Mouse (Mus musculus): Measurements from ENCODE around the gene Fxyd2. TPM values are rescaled to one million over a fixed set of nuclear protein-coding genes. Genes with fewer than 3 reads are reported as not detected.
A peak's percentile ranks its signal among the peaks of the same experiment; 100 is the strongest.

Gene Fxyd2
- polyA plus RNA-seq, 1 experiment from 2014 or later, result 2.6 TPM

- Histone ChIP-seq H3K9me3 (no peaks in the 10 kb centered on the region), H3K4me3 (replicated peaks) (no peak overlapping the region), H3K4me2 (peak overlapping the region; percentile 48), H3K9ac (no peak overlapping the region), H3K36me3 (no peaks in the 10 kb centered on the region), H3K27ac (no peak overlapping the region), H3K27me3 (replicated peaks) (no peaks in the 10 kb centered on the region), H3K4me1 (peaks cover 12% of the 10 kb centered on the region; the same call in 1 of the 2 replicates)
- ATAC-seq (ENCODE audit: insufficient read depth, low FRiP score, low read depth), result no peak
- WGBS, result 6% methylated on average over 10 of the region's 10 CpGs
Observed at GRCm38 (mm10) chr9:45412287-45412686, 12.8 kb downstream of the Fxyd2 start.

GRCm38 (mm10) chr9:45412700-45413477 is 13.4 kb downstream of the Fxyd2 start:
- Histone ChIP-seq H3K27ac (no peak overlapping the region), H3K9me3 (no peaks in the 10 kb centered on the region)
- WGBS, result 83% methylated on average over 4 of the region's 4 CpGs

GRCm38 (mm10) chr9:45413478-45414140 is 14.1 kb downstream of the Fxyd2 start:
- H3K27ac ChIP-seq, result no peak overlapping the region
- H3K9me3 ChIP-seq, result no peaks in the 10 kb centered on the region
- peaks cover 5% of the 10 kb centered on the region; the same call in 1 of the 2 replicates for H3K4me1 ChIP-seq
- WGBS, result 61% methylated on average over 5 of the region's 5 CpGs
- H3K4me3 ChIP-seq (replicated peaks), result no peak overlapping the region
- no peak overlapping the region for H3K4me2 ChIP-seq
- H3K9ac ChIP-seq, result no peak overlapping the region
- no peaks in the 10 kb centered on the region for H3K27me3 ChIP-seq (replicated peaks)
- no peaks in the 10 kb centered on the region for H3K36me3 ChIP-seq
- ATAC-seq (ENCODE audit: insufficient read depth, low FRiP score, low read depth), result no peak

More at GRCm38 (mm10) chr9:45412700-45413477, 13.4 kb downstream of the Fxyd2 start:
- no peaks in the 10 kb centered on the region for H3K36me3 ChIP-seq
- ATAC-seq (ENCODE audit: insufficient read depth, low FRiP score, low read depth), result no peak
- H3K4me3 ChIP-seq (replicated peaks), result no peak overlapping the region
- H3K9ac ChIP-seq, result no peak overlapping the region
- no peak overlapping the region for H3K4me2 ChIP-seq
- H3K27me3 ChIP-seq (replicated peaks), result no peaks in the 10 kb centered on the region
- peaks cover 11% of the 10 kb centered on the region; the same call in 1 of the 2 replicates for H3K4me1 ChIP-seq

DNA sequence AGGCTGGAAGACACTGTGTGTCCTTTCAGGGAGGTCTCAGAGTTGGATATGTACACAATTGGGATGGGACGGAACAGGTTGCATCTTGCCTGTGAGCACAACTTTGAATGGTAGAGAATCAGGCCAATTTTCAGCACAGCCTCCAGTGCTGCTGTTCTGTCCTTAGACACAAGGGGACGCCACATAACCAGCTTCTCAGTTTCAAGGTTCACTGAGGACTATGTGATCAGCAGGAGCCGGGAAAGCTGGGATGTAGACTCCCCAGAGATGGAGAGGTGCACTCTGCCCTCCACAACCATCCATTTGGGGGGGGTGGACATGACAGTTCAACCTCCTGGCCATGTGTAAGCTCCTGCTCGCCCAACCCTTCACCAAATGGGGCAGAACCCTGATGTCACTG is 16.4 kb downstream of the Fxyd2 start:
- no peak overlapping the region for H3K27ac ChIP-seq
- no peak for ATAC-seq (ENCODE audit: insufficient read depth, low FRiP score, low read depth)
- H3K36me3 ChIP-seq, result no peaks in the 10 kb centered on the region
- no peak overlapping the region for H3K4me2 ChIP-seq
- WGBS, result 47% methylated on average over 4 of the region's 4 CpGs
- H3K9ac ChIP-seq, result no peak overlapping the region
- no peak overlapping the region for H3K4me3 ChIP-seq (replicated peaks)
- peaks cover 5% of the 10 kb centered on the region; the same call in 1 of the 2 replicates for H3K4me1 ChIP-seq
- H3K9me3 ChIP-seq, result no peaks in the 10 kb centered on the region
- H3K27me3 ChIP-seq (replicated peaks), result no peaks in the 10 kb centered on the region

GRCm38 (mm10) chr9:45417245-45417644 is 17.8 kb downstream of the Fxyd2 start:
- Histone ChIP-seq H3K4me1 (peaks cover under 1% of the 10 kb centered on the region; the same call in 1 of the 2 replicates), H3K27ac (no peak overlapping the region), H3K36me3 (no peaks in the 10 kb centered on the region), H3K9me3 (no peaks in the 10 kb centered on the region), H3K9ac (no peak overlapping the region), H3K4me3 (replicated peaks) (no peak overlapping the region), H3K4me2 (peak overlapping the region; percentile 30), H3K27me3 (replicated peaks) (no peaks in the 10 kb centered on the region)
- 17% methylated on average over 8 of the region's 8 CpGs for WGBS
- no peak for ATAC-seq (ENCODE audit: insufficient read depth, low FRiP score, low read depth)

DNA sequence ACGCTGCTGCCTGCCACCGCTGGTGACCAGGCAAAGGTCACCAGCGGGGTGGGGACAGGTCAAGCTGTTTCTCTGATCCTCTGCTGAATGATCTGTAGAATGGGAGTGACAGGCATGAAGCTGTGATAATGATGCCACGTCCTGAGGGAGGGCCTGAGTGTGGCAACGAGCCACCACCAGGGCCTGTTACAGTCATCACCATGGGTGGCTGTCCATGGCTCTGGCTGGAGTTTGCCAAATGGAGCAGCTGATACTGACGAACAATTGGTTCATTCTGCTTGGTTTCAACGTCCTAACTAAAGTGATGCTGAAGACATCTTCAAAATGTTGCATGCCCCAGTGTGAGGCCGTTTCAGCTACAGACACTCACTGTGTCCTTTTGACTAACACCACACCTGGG is 18.8 kb downstream of the Fxyd2 start:
- WGBS, result 62% methylated on average over 8 of the region's 8 CpGs
- ATAC-seq (ENCODE audit: insufficient read depth, low FRiP score, low read depth), result no peak
- Histone ChIP-seq H3K27ac (no peak overlapping the region), H3K4me2 (no peak overlapping the region), H3K9me3 (no peaks in the 10 kb centered on the region), H3K4me3 (replicated peaks) (no peak overlapping the region), H3K9ac (no peak overlapping the region), H3K36me3 (no peaks in the 10 kb centered on the region), H3K4me1 (no peaks in the 10 kb centered on the region), H3K27me3 (replicated peaks) (no peaks in the 10 kb centered on the region)

DNA sequence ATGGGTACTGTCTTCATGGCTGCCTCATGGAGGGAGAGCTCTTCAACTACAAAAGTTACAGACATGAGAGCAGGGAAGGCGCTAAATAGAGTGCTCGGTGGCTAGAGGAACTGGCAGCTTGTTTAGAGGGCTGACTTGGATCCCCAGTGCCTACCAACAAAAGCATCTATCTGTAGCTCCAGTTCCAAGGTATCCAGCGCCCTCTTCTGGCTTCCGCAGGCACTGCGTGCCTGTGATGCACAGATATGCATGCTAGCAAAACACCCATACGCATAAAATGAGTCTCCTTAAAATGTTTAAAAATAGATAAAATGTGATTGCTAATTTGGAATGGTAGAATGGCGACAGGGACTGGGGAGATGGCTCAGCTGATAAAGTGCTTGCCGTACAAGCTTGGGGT is 21.7 kb downstream of the Fxyd2 start:
- no peaks in the 10 kb centered on the region for H3K9me3 ChIP-seq
- no peaks in the 10 kb centered on the region for H3K36me3 ChIP-seq
- H3K4me3 ChIP-seq (replicated peaks), result no peak overlapping the region
- H3K27me3 ChIP-seq (replicated peaks), result no peaks in the 10 kb centered on the region
- H3K4me1 ChIP-seq, result no peaks in the 10 kb centered on the region
- no peak overlapping the region for H3K9ac ChIP-seq
- WGBS, result 59% methylated on average over 8 of the region's 8 CpGs
- ATAC-seq (ENCODE audit: insufficient read depth, low FRiP score, low read depth), result no peak
- H3K27ac ChIP-seq, result no peak overlapping the region
- no peak overlapping the region for H3K4me2 ChIP-seq

- no peaks in the 10 kb centered on the region for H3K4me1 ChIP-seq
- H3K36me3 ChIP-seq, result no peaks in the 10 kb centered on the region
- H3K27me3 ChIP-seq (replicated peaks), result 0 out of 2 replicates have a peak, but pooled peaks cover 5% of the 10 kb centered on the region
- H3K9ac ChIP-seq, result no peak overlapping the region
- ATAC-seq (ENCODE audit: insufficient read depth, low FRiP score, low read depth), result no peak
- H3K4me2 ChIP-seq, result no peak overlapping the region
- no peak overlapping the region for H3K4me3 ChIP-seq (replicated peaks)
- H3K27ac ChIP-seq, result no peak overlapping the region
- no peaks in the 10 kb centered on the region for H3K9me3 ChIP-seq
- WGBS, result 72% methylated on average over 7 of the region's 7 CpGs
Observed at GRCm38 (mm10) chr9:45422761-45423298, 23.4 kb downstream of the Fxyd2 start.

DNA sequence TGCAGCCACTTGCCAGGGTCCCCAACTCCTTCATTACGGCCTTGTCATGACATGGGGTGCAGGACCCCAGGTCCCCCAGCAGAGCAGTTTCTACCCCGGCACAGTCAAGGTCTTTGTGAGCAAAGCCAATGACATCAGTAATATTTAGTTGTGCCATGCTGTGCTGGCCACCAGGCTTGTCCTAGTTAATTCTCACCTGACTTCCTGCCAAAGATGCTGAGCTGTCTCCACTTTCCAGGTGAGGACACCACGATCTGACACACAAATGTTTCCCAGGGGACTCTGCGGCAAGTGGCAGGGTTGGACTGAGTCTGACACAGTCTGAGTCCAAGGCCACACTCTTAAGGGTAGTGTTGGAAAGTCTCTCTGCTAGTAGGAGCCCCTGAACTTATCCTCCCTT is 27.0 kb downstream of the Fxyd2 start, which contains the start of gene Dscaml1:
Gene Dscaml1 (plus strand): TSS at position 173 of the 400 bp plus-strand sequence.
- WGBS, result 80% methylated on average over 4 of the region's 4 CpGs
- Histone ChIP-seq H3K4me3 (replicated peaks) (no peak within 1 kb of the TSS), H3K4me2 (no peak within 1 kb of the TSS), H3K4me1 (peaks cover 13% of the 10 kb centered on the region; the same call in 1 of the 2 replicates), H3K36me3 (no peaks in the 10 kb centered on the region), H3K27me3 (replicated peaks) (peaks cover 32% of the 10 kb centered on the region), H3K9me3 (no peaks in the 10 kb centered on the region), H3K9ac (no peak within 1 kb of the TSS), H3K27ac (no peak within 1 kb of the TSS)
- no peak for ATAC-seq (ENCODE audit: insufficient read depth, low FRiP score, low read depth)

DNA sequence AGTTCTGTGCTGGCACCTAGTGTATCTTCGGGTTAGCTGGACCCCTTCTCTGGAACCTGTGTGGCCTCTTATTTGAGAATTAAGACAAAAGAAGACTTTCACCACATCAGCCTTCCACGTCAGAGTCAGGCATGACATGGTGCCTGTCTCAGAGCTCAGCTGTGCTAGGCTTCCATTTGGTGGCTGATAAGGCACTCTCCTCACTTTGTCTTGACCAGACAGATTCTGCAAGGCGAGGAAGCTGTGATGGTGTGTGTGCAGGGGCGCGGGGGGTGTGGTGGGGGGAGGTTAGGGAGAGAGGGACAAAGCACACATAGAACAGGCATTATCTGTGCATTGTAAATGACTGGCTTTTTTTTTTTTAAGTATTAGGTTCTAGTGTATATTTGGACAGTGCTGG is 29.9 kb downstream of the Fxyd2 start:
- H3K4me3 ChIP-seq (replicated peaks), result no peak overlapping the region
- no peak for ATAC-seq (ENCODE audit: insufficient read depth, low FRiP score, low read depth)
- 26% methylated on average over 5 of the region's 5 CpGs for WGBS
- H3K9me3 ChIP-seq, result no peaks in the 10 kb centered on the region
- H3K9ac ChIP-seq, result no peak overlapping the region
- H3K27ac ChIP-seq, result no peak overlapping the region
- H3K4me1 ChIP-seq, result peaks cover 13% of the 10 kb centered on the region; the same call in 1 of the 2 replicates
- H3K4me2 ChIP-seq, result no peak overlapping the region
- H3K36me3 ChIP-seq, result no peaks in the 10 kb centered on the region
- H3K27me3 ChIP-seq (replicated peaks), result peaks cover 46% of the 10 kb centered on the region

DNA sequence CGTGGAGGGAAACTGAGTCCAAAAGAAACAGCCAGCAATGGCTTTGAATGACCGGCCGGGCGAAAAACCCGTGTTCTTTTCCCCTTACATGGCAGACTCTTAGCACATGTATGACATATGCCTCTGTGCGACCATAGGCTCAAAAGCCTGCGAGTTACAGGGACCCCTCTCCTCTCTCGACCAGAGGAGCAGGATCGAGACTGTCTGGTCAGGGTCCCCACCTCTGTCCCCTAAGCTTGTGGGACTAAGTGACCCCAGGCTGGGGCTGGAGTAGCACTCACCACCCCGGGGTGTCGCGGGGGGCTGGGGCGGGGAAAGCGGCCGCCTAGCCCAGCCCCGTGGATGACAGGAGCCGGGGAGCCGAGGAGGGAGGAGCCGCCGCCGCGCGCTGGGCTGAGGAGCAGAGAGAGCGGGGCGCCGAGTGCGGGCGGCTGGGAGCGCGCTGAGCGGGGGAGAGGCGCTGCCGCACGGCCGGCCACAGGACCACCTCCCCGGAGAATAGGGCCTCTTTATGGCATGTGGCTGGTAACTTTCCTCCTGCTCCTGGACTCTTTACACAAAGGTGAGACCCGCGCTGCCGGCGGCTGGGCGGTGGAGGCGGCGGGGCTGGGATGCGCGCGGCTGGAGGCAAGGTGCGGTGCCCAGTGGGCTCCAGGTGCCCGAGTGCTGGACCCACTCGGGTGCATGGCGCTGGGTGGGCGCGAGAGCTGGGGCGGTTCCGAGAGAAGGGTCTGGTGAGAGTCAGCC is 30.7 kb downstream of the Fxyd2 start:
- Histone ChIP-seq H3K36me3 (no peaks in the 10 kb centered on the region), H3K9me3 (no peaks in the 10 kb centered on the region), H3K4me2 (peak overlapping the region; percentile 64), H3K27ac (no peak overlapping the region), H3K4me3 (replicated peaks) (peak overlapping the region; percentile 34), H3K9ac (no peak overlapping the region), H3K27me3 (replicated peaks) (peaks cover 46% of the 10 kb centered on the region), H3K4me1 (peaks cover 13% of the 10 kb centered on the region; the same call in 1 of the 2 replicates)
- WGBS, result 2% methylated on average over 53 of the region's 54 CpGs
- no peak for ATAC-seq (ENCODE audit: insufficient read depth, low FRiP score, low read depth)
